Mouse (Mus musculus) heart, postnatal 0 days (tissue): Measurements from ENCODE around the gene Tifa. TPM values are rescaled to one million over a fixed set of nuclear protein-coding genes. Genes with fewer than 3 reads are reported as not detected.

ENCODE experiments used
- ATAC-seq: fragments of 200-750 bp; cut with Nextera tagmentation; 2 replicates; pipeline ENCODE4 v1.8.0; 2017; ENCODE audit warnings: low read depth, moderate number of reproducible peaks, moderate library complexity; ENCODE audit not compliant: insufficient read depth
- DNase-seq: peaks from one replicate; pipeline ENCODE4 v3.0.0-alpha.2; 2016; ENCODE audit warnings: low spot score
- H3K27ac ChIP-seq: fragments of 300-500 bp; sonication (generic); 2 replicates; pipeline ENCODE4 v1.5.1; 2014; ENCODE audit warnings: low read depth, mild to moderate bottlenecking
- H3K27me3 ChIP-seq: fragments of 300-500 bp; sonication (generic); 2 replicates; pipeline ENCODE4 v1.6.1; 2014; ENCODE audit warnings: low read length, mixed read lengths; ENCODE audit not compliant: control insufficient read depth, insufficient read depth
- H3K36me3 ChIP-seq: fragments of 300-500 bp; sonication (generic); replicated peaks from 2 replicates; pipeline ENCODE4 v1.6.1; 2014; ENCODE audit warnings: low read length, mixed read lengths; ENCODE audit not compliant: control insufficient read depth, insufficient read depth
- H3K4me1 ChIP-seq: fragments of 300-500 bp; sonication (generic); 2 replicates; pipeline ENCODE4 v1.6.1; 2014; ENCODE audit warnings: antibody characterized with exemption; ENCODE audit not compliant: control insufficient read depth, insufficient read depth
- H3K4me2 ChIP-seq: fragments of 300-500 bp; sonication (generic); 2 replicates; pipeline ENCODE4 v1.6.1; 2014; ENCODE audit warnings: low read depth, mild to moderate bottlenecking, low read length, moderate library complexity
- H3K4me3 ChIP-seq: fragments of 300-500 bp; sonication (generic); 2 replicates; pipeline ENCODE4 v1.5.1; 2014; ENCODE audit warnings: low read depth, low read length
- H3K9ac ChIP-seq: fragments of 300-500 bp; sonication (generic); replicated peaks from 2 replicates; pipeline ENCODE4 v1.6.1; 2014; ENCODE audit warnings: low read depth, low read length, mixed read lengths
- H3K9me3 ChIP-seq: fragments of 300-500 bp; sonication (generic); replicated peaks from 2 replicates; pipeline ENCODE4 v1.6.1; 2016; ENCODE audit warnings: low read length; ENCODE audit not compliant: control insufficient read depth
- CTCF ChIP-seq: IDR thresholded peaks from 2 replicates; pipeline ENCODE4 v1.5.1; 2016; ENCODE audit warnings: antibody characterized with exemption, control low read depth, low read depth
- EP300 ChIP-seq: IDR thresholded peaks from 2 replicates; pipeline ENCODE4 v1.6.1; 2016; ENCODE audit warnings: antibody characterized with exemption, low read depth
- WGBS: fragments of 180-500 bp; shearing (Covaris S2); extraction: QIAGEN DNeasy Blood & Tissue Kit; methylation state at CpG from one replicate; pipeline ENCODE4 v1.1.7; 2014; 5-methylcytosine and 5-hydroxymethylcytosine counted together
- polyA plus RNA-seq: library from polyadenylated mRNA; unstranded; fragments of >200 nt; fragmentation: Nextera tagmentation; extraction: Ambion mirVana; gene quantifications from 2 replicates; pipeline ENCODE4 v1.2.1, GENCODE M21; 2015
- total RNA-seq: library from RNA; depleted of rRNA; stranded (reverse); fragments of >200 nt; gene quantifications from 2 replicates; pipeline ENCODE4 v1.2.3, GENCODE M21; 2014; ENCODE audit warnings: low replicate concordance

Gene Tifa
- total and polyA plus RNA-seq, 2 experiments from 2014 or later: 1.4 to 2.6 TPM

DNA sequence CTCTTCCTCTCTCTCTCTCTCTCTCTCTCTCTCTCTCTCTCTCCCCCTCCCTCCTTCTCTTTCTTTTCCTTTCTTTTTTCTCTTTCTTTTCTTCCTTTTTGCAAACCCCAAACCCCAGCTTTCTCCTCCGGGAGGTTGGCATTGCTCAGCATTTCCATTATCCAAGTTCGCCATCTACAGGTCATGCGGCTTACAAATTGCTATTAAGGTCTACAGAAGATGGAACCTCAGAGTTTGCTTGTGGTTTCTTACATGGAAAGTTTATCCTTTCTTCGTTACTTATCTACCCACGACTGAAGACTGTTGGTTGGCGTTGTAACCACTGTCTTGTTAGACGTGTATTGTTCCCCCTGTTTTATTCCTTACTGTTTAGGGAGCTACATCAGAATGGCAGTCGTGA lies 30.4 kb upstream of the Tifa start:
- Histone ChIP-seq H3K27me3 (peaks cover 20% of the 10 kb centered on the region), H3K4me2 (no peak overlapping the region), H3K27ac (no peak overlapping the region), H3K4me1 (no peaks in the 10 kb centered on the region), H3K4me3 (no peak overlapping the region), H3K36me3 (no peaks in the 10 kb centered on the region), H3K9ac (no peak overlapping the region), H3K9me3 (no peaks in the 10 kb centered on the region)
- 15% methylated on average over 8 of the region's 8 CpGs for WGBS
- ATAC-seq: no peak
- TF ChIP-seq CTCF (peak; percentile 59), EP300 (no peak)
- DNase-seq: peak; percentile 22

DNA sequence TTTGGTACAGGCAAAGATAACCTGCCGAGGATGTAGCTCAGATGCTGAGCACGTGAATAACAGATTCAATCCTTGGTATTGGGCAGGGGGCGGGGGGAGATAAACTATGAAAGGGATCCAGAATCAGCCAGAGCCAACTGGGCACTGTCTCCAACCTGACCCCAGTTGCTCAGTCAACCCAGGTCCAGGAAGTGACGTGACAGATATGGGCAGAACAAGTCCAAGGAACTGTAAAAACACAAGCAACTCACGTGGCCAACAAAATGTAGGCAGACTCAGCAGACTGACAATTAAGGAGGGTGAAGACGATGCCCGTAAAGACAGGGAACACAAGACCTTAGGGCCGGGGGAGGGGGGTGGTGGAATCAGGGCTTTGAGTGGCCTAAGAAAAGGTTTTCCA lies 27.2 kb upstream of the Tifa start:
- WGBS: 64% methylated on average over 8 of the region's 8 CpGs
- no peak overlapping the region for H3K9ac ChIP-seq
- TF ChIP-seq CTCF: no peak
- no peak for TF ChIP-seq EP300
- H3K9me3 ChIP-seq: no peaks in the 10 kb centered on the region
- DNase-seq (no peak), ATAC-seq (no peak)
- H3K36me3 ChIP-seq: no peaks in the 10 kb centered on the region
- peaks cover 20% of the 10 kb centered on the region for H3K27me3 ChIP-seq
- no peak overlapping the region for H3K4me3 ChIP-seq
- H3K4me2 ChIP-seq: no peak overlapping the region
- H3K27ac ChIP-seq: no peak overlapping the region
- H3K4me1 ChIP-seq: no peaks in the 10 kb centered on the region

DNA sequence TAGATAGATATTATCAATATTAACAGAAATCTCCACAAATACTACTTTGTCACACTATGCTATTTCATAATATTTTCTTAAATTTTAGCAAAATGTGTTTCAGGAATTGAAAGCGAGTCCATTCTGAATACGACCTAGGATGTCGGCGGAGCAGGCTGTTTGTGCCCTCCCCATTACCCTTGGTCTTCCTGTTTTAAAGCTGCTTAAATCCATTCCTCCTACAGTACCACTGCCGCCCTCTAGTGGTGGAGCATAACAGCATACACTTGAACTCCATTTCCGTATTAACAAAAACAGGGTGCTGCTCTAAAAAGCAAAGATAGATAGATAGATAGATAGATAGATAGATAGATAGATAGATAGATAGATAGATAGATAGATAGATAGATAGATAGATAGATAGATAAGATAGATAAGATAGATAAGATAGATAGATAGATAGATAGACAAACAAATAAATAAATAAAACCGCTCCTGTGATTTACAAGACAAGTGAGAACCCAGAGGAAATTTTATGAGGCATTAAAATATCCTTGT lies 26.5 kb upstream of the Tifa start:
- TF ChIP-seq EP300 (no peak), CTCF (peak; percentile 89)
- H3K4me1 ChIP-seq: no peaks in the 10 kb centered on the region
- no peaks in the 10 kb centered on the region for H3K36me3 ChIP-seq
- DNase-seq (peak; percentile 74), ATAC-seq (peak; percentile 55; the same call in 1 of the 2 replicates)
- H3K9me3 ChIP-seq: no peaks in the 10 kb centered on the region
- no peak overlapping the region for H3K27ac ChIP-seq
- 22% methylated on average over 7 of the region's 7 CpGs for WGBS
- no peak overlapping the region for H3K9ac ChIP-seq
- no peak overlapping the region for H3K4me2 ChIP-seq
- H3K27me3 ChIP-seq: peaks cover 20% of the 10 kb centered on the region
- H3K4me3 ChIP-seq: no peak overlapping the region

DNA sequence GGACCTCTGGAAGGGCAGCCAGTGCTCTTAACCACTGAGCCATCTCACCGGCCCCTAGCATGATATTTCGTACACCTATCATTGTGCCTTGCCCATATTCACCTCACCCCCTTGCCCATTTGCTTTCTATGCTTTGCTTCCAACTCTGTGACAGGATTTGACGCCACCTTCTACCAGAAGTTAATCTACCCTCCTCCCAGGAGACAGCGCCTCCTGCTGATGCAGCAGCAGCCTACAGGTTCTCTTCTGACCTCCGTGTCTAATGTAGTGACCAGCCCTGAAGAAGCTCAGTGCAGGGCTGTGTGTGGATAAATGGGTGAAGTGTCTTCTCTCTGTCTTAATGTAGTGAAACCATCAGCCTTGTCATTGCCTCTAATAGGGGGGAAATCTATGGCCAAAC lies 25.1 kb upstream of the Tifa start:
- 0 out of 2 replicates have a peak, but pooled peaks cover 11% of the 10 kb centered on the region for H3K27me3 ChIP-seq
- no peak overlapping the region for H3K4me3 ChIP-seq
- no peaks in the 10 kb centered on the region for H3K4me1 ChIP-seq
- ATAC-seq (no peak), DNase-seq (no peak)
- WGBS: 58% methylated on average over 5 of the region's 5 CpGs
- H3K36me3 ChIP-seq: no peaks in the 10 kb centered on the region
- H3K9me3 ChIP-seq: no peaks in the 10 kb centered on the region
- no peak overlapping the region for H3K27ac ChIP-seq
- H3K4me2 ChIP-seq: no peak overlapping the region
- TF ChIP-seq EP300 (no peak), CTCF (peak; percentile 22; the same call in 1 of the 2 replicates)
- H3K9ac ChIP-seq: no peak overlapping the region

DNA sequence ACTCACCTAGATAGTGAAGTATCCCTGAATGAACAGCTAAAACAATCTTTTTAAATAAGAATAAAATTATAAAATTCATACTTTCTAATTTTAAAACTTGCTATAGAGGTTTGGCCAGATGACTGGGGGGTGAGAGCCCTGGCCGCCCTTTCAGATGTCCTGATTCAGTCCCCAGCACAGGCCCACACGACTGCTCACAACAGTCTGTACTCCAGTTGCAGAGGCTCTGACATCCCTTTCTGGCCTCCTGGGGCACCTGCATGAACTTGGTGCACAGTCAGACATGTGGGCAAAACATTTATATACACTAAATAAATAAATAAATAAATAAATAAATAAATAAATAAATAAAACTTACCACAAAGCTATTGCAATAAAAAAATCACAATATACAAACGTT lies 23.6 kb upstream of the Tifa start:
- H3K4me3 ChIP-seq: no peak overlapping the region
- 61% methylated on average over 3 of the region's 3 CpGs for whole genome bisulfite sequencing
- no peak overlapping the region for H3K9ac ChIP-seq
- H3K9me3 ChIP-seq: no peaks in the 10 kb centered on the region
- ATAC-seq (no peak), DNase-seq (no peak)
- 0 out of 2 replicates have a peak, but pooled peaks cover 6% of the 10 kb centered on the region for H3K27me3 ChIP-seq
- H3K4me2 ChIP-seq: no peak overlapping the region
- no peak for TF ChIP-seq CTCF
- TF ChIP-seq EP300: no peak
- no peaks in the 10 kb centered on the region for H3K4me1 ChIP-seq
- H3K36me3 ChIP-seq: no peaks in the 10 kb centered on the region
- H3K27ac ChIP-seq: no peak overlapping the region

DNA sequence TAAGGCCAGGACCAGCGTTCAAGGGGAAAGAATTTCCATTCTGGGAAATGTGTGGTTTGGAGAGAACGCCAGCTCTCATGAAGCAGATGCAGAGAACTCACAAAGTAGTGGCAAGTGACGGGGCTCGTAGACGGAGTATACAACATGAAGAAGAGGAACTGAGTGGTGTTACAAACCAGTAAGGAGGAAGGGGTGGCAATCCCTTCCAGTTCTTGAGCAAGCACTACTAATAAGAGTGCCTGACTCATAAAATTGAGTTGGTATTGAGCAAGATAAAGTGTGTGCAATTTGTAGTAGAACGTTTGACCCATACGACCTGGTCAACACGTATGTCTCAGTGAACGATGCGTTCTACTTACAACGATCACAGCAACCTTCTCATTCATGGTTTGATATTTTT lies 20.5 kb upstream of the Tifa start:
- H3K36me3 ChIP-seq: no peaks in the 10 kb centered on the region
- no peaks in the 10 kb centered on the region for H3K4me1 ChIP-seq
- no peak for ATAC-seq
- TF ChIP-seq CTCF: no peak
- no peak for TF ChIP-seq EP300
- no peak overlapping the region for H3K4me2 ChIP-seq
- no peak overlapping the region for H3K4me3 ChIP-seq
- 78% methylated on average over 11 of the region's 11 CpGs for WGBS
- no peak for DNase-seq
- H3K9ac ChIP-seq: no peak overlapping the region
- no peaks in the 10 kb centered on the region for H3K9me3 ChIP-seq
- no peaks in the 10 kb centered on the region for H3K27me3 ChIP-seq
- H3K27ac ChIP-seq: no peak overlapping the region
